Mouse (Mus musculus) olfactory bulb, adult 2 months (tissue): ENCODE data around the gene Pnrc1.

ENCODE experiments used
- CTCF ChIP-seq: fragments of 200-500 bp; IDR thresholded peaks from 2 replicates; pipeline ENCODE4 v1.5.1; 2012; ENCODE audit warnings: low read depth, mild to moderate bottlenecking, low read length, moderate library complexity; ENCODE audit not compliant: insufficient read depth
- POLR2A ChIP-seq: fragments of 200-500 bp; IDR thresholded peaks from 2 replicates; pipeline ENCODE4 v1.6.1; 2012; ENCODE audit warnings: mild to moderate bottlenecking, low read depth, low read length, moderate library complexity; ENCODE audit not compliant: insufficient read depth

GRCm38 (mm10) chr4:33285448-33285847, 4.5 kb downstream of the Pnrc1 start:
- no peak for TF ChIP-seq POLR2A
- no peak for TF ChIP-seq CTCF
